Mouse (Mus musculus) c-Kit-positive CD71-positive TER-119-negative erythroid progenitor cells, embryonic 14.5 days (primary cell): ENCODE results near the gene Sh3bp4.

Experiments used
- DNase-seq: peaks from one replicate; pipeline ENCODE4 v3.0.0-alpha.2; 2013; ENCODE audit warnings: low read depth

The Sh3bp4 gene

DNA sequence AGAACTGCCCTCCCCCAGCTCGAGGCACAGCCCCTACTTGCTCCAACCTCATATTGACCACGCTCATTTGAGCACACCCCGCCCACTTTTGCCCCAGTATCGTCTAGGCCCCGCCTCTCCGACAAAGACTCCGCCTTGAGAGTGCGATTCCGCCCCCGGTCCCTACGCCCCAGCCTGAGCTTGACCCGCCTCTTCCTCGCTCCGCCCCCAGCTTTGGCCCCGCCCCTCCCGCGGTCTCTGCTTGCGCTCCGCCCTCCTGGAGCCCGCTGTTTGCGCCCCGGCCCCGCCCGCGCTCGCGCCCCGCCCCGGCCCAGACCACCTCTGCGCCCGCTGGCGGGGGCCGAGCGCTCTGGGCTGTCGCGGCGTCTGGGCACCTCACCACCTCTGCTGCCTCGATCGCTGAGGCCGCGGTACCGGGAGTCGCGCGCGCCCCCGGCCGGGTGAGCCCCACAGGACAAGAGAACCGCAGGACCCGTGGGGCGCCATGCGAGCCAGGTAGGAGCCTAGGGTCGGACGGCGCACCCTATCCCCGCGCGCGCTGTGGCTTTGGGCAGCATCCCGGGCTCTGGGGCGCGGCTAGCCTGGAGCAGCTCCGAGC, at the start of gene Sh3bp4:
Gene Sh3bp4 (plus strand): TSS at position 313 of the 598 bp plus-strand sequence.
- DNase-seq = peak; percentile 90

DNA sequence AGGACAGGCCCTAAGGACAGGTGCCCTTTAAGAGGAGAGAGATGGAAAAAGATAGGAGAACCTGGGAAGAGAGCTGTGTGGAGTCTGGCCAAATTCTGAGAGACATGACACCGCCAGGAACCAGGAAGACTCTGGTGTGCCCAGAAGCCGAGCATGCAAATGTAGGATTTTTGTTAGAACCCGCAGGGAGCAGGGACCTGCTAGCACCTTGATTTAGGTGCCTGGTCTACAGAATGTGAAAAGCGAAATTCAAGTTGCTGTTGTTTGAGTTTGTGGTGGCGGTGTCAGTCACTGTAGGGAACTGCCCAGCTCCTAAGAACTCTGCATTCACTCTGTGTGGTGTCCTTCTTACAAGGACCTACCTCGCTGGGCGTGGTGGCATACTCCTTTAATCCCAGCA, 47.2 kb upstream of the Sh3bp4 start:
- no peak for DNase-seq

DNA sequence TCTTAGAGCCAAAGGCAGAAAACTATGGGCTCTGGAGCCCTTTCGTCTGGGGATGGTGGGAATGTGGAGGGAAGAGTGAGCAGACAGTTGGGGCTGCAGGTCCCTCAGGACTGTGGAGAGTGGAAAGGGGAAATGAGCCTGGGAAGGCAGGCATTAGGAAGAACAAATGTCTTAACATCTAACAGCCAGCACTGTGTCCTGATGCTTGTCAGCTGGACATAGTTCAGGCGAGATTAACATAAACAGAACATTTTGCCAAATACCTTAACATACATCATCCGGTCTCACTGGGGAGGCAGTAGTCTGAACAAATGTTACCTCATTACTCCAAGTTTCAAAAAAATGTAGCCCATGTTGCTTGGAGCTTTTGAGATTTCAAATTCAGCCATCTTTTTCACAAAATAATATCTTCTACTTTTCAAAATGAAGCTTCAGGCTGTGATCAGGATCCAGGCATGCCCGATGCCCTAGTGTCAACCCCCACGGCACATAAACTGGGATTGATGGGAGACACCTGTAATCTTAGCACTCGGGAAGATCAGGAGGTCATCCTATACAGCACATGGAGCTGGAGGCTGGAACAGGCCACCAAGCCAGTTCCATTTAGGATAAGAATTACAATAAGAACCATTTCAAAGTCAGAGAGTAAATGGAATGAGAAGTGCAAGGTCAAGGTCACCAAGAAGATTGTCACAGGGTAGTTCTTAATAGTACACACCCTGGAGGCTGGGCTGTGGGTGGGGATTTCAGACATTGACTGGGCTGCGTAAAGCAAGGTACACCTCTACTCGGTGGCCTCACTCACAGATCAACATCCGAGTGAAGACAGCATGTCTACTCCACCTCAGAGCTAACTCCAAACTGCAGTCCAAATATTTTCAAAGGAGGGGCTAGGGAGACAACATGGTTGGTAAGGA, 45.3 kb upstream of the Sh3bp4 start:
- DNase-seq = no peak

DNA sequence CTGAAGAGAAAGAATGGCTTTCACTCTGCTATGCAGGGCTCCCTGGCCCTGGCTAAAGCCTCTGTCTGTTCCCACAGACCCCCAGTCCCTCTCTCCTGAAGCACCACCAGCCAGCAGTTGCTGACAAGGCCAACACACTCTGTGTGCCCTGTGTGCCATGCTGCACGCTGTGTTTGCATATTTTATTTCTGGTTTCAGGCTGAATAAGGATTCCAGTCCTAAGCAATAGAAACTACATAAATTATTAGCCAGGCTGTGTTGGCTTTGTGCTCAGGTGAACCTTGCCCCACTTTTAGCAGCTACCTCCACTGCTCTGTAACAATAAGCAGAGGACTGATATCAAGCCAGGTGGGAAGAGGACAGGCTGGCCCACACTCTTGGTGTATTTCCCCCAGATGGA, 44.2 kb upstream of the Sh3bp4 start:
- DNase-seq = no peak

DNA sequence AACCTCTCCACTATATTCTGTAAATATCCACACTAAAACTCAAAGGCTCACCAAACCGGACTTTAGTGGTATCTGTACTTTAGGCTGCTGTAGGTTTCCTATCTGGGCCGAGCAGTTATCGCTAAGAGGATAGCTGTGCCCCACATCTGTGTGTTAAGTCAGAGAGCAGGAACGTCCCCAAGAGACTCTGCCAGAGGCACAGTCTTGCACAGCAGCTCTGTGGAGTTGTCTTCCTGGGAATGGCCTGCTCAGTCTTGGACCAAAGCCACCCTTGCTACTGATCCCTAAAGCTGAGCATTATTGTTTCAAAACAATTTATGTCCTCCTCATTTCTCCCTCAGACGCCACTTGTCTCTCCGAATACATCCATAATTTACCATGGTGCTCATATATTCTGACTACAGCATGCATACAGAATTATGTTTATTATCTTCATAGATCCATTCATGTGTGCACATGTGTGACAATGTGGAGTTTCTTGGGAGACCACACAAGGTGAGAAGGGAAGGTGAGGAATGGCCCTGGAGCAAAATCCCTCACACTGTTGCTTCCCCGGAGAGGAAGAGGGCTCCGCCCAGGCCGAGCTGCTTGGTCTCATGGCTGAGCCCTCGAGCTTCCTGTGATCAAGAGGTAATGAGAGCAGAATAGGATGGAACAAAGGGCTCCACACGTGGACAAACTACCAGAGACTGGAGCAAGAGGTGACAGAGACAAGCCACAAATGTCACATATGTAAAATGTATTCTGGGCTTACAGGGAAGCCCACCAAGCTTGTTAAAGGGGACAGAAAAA, 40.9 kb upstream of the Sh3bp4 start:
- no peak for DNase-seq

DNA sequence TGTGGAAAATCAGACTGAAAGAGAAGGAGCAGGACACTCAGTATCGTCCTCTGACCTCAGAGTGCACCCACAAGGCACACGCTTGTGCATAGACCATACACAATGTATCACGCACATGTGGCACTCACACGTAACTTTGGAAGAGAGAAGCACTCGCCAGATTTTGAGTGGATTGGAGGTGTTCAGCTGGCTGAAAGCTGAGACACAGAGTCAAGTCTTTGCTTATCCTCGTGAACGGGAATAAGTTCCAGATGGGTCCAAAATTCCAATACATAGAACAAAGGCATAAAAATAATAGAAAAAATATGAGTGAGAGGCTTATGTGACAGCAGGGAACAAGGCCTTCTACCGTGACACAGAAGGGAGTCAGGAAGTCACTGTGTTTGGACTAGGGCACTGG, 36.6 kb upstream of the Sh3bp4 start:
- DNase-seq = no peak

DNA sequence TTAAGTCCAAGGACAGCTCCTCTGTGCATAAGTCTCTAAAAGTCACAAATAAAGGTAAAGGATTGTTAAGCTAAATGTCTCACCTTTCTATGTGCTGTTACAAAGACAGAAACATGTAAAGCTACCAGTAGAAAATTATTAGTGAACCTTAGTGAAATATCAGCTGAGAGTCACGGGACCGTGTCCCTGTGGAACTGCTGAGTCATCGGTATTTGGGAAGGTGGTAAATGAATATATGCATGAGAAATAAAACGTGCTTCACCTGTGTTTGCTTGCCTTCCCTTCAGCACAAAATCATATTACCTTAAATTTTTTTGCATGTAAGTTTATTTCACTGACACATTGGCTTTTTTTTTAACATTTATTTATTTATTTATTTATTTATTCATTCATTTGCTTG, 36.2 kb upstream of the Sh3bp4 start:
- DNase-seq = no peak

DNA sequence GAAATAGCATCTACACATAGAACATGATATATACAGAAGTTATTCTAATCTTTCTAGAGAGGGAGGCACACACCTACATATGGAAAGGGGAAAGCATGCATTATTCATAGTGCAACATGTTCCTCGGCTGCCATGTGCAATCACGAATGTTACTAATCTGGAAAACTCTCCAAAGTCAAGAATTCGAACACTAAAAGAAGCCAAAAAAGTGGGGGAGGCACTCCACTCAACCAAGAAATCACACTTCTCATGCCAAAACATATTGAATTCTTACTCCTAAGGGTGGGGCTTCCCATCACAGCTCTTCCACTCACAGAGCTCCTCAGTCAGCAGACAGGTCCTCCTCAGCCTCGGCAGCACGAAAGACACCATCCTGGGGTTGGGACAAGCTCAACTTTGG, 35.1 kb upstream of the Sh3bp4 start:
- DNase-seq = no peak

DNA sequence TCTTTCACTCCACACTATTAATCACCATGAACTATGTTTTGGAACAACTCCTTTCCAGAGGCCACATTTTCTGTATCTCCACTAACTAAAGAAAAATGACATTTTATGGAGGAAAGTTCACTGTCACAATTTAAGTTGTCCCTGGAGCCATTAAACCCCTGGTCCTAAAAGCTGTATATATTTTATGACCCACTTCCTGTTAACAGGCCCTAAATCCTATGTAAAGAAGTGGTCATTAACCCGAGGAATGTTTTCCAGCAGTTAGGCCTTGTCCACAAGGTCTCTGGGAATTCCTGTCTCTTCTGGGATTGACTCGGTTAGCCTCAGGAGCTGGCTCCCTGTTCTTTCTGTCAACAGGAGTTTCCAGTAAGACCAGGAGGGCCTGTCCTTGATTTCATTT, 30.4 kb upstream of the Sh3bp4 start:
- no peak for DNase-seq

DNA sequence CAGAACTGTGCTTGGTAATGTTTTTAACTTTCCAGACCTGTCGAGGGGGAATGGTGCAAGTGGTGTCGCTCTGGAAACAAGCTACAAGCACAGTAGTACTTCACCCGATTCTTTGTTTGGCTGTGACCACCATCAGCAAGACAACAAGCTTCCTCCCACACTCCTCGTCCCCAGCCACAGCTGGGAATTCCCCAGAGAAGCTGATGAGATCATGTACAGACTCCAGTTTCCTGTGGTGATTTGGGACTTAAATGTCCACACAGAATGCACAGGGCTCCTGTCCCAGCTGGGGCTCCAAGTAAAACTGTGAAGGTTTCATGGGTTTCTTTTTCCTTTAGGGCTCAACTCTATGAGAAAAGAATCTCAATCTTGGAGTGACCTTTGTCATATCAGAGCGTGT, 28.9 kb upstream of the Sh3bp4 start:
- DNase-seq = no peak

DNA sequence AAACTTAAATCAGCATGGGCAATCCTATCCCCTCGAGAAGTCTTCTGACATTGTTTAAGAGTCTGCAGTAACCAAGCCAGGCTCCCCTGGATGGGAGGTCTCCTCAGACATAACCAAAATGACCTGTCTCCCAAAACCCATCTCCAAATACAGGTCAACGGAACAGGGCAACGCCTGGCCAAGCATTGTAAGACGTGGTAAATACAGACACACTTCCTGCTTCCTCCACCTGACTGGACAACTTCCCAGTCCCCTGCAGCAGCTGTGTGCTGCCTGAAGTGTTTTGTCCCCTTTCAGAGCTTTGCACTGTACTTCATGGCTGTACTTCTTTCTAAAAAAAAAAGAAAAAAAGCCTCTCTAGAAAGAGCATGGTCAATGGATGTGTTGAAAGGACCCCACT, 28.1 kb upstream of the Sh3bp4 start:
- no peak for DNase-seq

DNA sequence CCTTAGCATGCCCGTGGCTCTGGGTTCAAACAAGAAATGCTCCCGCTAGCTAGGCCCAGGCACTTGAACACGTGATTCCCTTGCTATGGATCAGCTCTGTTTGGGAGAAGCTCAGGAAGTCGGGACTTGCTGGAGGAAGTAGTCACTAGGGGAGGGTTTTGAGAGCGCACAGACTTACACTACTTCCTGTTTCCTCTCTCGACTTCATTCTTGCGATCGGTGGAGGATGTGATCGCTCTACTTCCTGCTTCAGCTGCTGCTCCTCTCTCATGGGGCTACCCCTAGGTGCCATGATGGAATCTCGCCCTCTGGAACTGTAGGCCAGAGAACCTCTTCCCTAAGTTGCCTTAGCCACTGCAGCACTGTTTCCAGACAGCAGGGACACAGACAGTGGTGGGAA, 27.3 kb upstream of the Sh3bp4 start:
- no peak for DNase-seq

DNA sequence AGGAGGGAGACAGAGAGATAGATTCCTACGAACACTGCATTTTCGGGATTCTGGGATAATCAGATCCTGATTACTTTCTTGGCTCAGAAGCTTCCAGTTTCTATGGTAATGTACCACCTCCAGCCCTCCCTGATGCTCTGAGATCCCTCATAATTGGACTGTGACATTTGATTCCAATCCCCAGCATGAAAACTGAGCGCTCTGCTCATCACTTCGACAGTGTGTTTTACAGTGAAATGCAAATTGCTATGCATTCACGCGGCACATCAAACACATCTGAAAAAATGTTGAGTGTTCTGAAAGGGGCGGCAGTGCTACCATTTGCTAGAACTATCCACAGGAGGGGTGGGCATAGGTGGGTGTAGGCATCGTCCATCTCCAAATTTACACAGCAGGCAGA, 24.8 kb upstream of the Sh3bp4 start:
- DNase-seq = no peak

DNA sequence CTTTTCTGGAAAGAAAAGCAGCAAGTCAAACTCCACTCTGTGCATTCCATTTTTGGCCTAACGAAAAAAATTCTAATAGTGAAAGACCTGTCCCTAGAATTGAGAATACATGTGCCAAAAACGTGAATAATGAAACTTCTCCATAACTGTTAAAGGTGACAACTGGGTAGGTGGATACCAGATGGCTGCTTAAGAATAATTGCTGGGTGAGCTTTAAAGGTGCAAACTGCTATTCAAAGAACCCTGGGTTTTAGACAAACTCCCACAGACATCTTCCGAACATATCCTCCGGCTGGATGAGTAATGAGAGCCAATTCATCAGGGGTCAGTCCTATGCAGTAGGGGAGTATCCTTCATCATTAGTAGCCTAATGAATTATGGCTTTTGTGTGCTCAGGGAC, 20.7 kb upstream of the Sh3bp4 start:
- no peak for DNase-seq

DNA sequence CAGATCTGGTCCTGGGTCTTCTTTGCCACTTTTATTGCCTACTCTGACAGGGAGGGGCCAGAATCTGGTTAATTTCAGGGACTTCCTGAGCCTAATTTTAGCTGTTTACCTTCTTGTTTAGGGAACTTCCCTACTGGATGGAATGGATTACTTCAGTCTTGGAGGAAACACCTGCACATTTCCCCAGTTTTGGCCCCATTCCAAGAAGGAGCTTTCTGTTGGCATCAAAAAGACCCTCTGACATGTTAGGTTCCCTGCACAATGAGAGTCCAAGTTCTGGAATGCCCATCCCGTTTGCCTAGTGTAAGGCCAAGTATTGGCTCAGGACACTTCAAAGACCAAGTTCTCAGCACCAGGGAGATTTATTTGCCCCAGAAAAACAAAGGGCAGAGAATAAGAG, 14.0 kb upstream of the Sh3bp4 start:
- no peak for DNase-seq

DNA sequence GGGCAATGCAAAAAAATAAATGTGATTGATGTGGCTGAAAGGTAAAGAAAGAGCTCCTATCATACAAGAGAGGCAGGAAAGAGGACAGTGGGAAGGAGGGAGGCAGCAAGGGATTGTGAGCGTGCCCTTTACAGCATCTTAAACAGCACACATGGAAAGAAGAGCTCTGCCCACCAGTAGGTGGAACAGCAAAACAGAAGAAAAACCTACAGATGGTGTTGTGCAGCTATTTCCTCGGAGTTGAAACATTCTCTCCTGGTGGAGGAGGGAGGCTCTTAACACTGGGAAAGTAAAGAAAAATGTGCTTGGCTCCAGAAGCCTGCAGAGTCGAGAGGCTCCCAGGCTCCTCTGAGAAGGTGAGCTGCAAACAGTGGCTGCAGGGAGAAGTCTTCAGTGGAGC, 12.8 kb upstream of the Sh3bp4 start:
- no peak for DNase-seq

DNA sequence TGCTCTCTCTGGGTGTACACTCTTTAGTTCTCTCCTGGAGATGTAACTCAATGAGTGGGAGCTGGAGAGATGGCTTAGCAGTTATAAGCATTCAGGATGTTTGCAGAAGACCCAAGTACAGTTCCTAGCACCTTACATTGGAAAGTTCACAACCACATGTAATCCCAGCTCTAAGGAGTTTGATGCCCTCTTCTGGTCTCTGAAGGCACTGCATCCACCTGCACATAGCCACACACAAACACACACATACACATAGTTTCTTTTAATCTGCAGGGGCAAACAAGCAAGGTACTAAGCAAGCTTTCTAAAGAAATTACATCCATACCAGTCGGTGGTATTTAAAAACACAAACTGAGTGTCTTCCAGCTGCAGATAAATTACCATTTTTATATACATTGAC, 12.2 kb upstream of the Sh3bp4 start:
- no peak for DNase-seq

DNA sequence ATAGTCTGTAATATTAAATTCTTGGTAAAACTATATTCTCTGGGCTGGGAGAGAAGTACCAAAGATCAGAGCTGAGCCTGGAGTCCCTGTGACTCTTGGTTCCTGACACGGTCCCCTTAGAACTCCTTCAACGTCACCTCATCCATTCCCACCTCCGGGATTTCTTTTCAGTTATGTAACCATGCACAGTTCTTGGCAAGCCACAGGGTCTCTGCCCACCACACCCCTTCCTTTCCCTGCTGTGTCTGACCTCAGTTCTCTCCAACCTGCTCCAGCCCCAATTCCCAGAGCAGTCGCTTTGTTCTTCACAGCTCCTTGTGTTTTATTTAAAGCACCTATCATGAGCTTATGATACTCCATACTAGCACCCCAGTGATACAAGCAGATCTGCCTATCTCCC, 7.2 kb upstream of the Sh3bp4 start:
- no peak for DNase-seq

DNA sequence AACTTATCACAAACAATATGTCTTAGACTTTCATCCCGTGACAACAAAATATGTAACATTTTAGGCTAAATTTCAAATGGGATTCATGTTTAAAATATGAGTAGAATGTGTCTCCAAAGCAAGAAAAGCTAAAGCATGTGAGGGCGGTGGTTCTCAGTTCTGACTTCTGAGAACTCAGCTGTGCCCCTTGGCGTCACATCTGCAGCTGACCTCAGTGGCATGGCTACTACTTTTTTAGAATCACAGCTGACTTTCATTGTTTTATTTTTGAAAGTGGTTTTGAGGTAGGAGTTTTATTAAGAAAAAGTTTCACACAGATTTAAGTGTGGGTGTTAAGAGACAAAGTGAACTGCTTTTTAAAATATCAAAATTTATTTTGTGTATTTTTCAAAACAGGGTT, 6.4 kb upstream of the Sh3bp4 start:
- DNase-seq = no peak

DNA sequence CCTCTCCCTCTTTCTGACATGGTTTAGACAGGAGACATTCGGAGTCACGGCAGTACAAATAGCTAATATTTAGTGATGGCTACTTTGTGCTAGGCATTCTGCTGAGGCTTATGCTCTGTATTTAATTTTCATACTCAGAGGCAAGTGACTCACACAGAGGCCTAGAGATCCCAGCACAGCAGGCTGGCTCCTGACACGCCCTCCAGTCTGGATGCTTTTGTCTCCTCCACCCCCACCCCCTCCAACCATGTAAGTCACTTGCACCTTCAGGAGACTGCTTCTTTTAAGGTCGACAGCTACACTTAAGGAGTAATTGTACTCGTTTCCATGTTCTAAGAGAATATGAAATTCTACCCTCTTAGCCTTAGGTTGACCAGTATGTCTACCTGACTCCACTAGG, 1.4 kb upstream of the Sh3bp4 start:
- no peak for DNase-seq

DNA sequence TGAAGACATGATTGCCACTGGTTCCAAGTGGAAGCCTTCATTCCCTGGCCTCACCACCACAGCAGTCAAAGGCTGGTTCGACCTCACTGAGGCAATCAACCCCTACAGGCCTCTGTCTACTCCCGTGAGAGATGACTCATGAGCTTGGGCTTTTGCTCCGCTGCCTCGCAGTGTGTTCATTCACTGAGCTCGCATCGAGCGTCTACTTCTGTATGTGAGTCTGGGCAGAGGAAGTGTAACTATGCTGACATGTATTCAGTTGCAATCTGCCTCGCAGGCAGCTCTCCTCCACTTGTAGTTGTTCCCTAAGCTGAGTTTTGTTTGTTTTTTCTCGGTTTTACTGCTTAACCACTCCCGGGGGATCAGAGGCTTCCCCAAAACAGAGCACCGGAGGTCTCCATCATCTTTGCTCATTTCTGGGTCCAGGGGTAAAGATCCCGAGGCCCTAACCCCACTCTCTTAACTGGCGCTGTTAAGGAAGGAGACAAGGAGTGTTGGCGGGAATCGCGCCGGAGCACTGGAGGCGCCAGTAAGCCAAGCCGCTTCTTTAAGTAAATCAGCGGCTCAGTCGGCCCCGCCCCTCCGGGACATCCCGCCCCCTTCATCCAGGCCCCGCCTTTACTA, 624 bp upstream of the Sh3bp4 start:
- peak; percentile 2 for DNase-seq

DNA sequence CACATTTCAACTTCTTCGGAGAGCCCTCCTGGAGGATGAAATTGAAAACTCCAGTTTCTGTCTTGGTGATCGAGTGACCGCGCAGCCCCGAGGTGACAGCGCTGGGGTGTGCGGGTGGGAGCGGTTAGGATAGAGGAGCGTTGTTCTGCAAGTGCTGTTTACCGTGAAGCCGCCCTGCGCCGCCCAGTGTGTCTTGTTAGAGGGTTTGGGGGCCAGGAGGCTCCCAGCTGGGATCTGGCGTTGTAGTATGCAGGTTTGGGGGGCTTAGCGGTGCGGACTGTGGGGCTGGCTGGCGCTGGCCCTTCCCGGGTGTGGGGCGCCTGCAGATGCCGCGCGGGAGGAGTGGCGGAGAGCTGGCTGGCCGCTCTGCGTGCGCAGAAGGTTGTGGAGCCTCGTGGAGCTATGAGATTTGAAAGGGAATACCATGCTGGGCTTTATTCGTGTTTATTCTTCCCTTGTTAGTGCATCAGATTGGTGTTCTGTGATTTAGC, 701 bp downstream of the Sh3bp4 start:
- peak; percentile 5 for DNase-seq
